Mouse (Mus musculus): ENCODE data around the gene Stx8. TPM values are rescaled to one million over a fixed set of nuclear protein-coding genes. Genes with fewer than 3 reads are reported as not detected.

Gene Stx8
- polyA plus RNA-seq, 1 experiment from 2014 or later: 62.5 TPM

DNA sequence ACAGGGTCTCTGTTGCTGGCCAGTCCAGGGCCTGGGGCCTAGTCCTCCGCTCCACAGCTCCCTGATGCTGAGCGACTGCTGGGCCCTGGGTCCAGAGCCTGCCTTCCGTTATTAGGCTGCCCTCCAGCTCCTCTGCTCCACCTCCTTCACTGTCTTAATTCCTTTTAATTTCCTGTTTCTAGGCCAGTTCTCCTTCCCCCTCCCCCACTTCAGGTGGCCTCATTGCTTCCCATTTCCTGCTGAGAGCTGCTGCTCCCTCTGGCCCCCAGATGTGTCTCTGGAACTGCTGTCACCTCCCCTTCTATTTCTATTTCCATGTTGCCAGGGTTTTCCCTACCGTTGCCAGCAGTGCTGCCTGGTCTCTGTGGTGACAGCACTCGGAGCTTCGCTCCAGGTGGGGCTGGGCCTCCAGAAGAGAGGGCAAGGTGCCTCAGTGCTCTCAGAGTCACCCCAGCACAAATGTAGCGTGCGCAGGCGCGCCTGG lies 229.7 kb downstream of the Stx8 start:
- no peak for ATAC-seq (ENCODE audit: insufficient number of reproducible peaks, insufficient read depth, low FRiP score, low read depth)
- Histone ChIP-seq H3K27ac (replicated peaks in 1 of 2; ENCODE audit: control insufficient read depth in 1 of 2, insufficient read depth in 1 of 2, low read depth in 2 of 2, low read length in 2 of 2) (peak overlapping the region in 1 of 2 experiments; percentile 2; a peak in 1 of 4 replicates), H3K27me3 (ENCODE audit: control insufficient read depth, insufficient read depth, low read length) (no peaks in the 10 kb centered on the region), H3K4me1 (ENCODE audit: control insufficient read depth in 2 of 2, insufficient read depth in 2 of 2, low read length in 2 of 2) (peaks cover 28 to 37% of the 10 kb centered on the region in 2 experiments), H3K4me3 (ENCODE audit: control insufficient read depth in 1 of 2, insufficient read depth in 1 of 2, low read depth in 1 of 2, low read length in 2 of 2) (no peak overlapping the region), H3K36me3 (ENCODE audit: control insufficient read depth, insufficient read depth, low read length) (no peaks in the 10 kb centered on the region), H3K9ac (ENCODE audit: low read length) (no peak overlapping the region), H3K4me2 (ENCODE audit: low read length) (no peak overlapping the region), H3K9me3 (ENCODE audit: control insufficient read depth, low read length) (no peaks in the 10 kb centered on the region)
- 55% methylated on average over 10 of the region's 10 CpGs for WGBS

DNA sequence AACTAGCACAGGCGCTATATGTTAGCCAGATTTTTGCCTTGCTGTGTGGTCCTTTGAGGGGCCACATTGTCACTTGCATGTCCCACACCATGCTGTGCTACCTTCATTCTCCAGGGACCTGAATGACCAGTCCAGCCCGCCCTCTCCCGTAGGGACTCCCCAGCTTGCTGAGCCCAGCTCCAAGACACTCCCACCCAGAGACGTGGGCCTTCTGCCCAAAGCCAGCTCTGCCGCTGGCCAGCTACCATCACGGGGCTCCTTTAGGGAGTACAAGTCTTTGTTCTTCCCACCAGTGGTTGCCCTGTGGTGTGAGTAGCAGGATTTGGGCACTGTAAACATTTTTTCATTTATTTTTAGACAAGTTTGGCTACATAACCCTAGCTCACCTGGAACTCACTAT lies 230.6 kb downstream of the Stx8 start:
- 49% methylated on average over 6 of the region's 6 CpGs for WGBS
- Histone ChIP-seq H3K4me2 (ENCODE audit: low read length) (no peak overlapping the region), H3K27ac (replicated peaks in 1 of 2; ENCODE audit: control insufficient read depth in 1 of 2, insufficient read depth in 1 of 2, low read depth in 2 of 2, low read length in 2 of 2) (no peak overlapping the region), H3K4me3 (ENCODE audit: control insufficient read depth in 1 of 2, insufficient read depth in 1 of 2, low read depth in 1 of 2, low read length in 2 of 2) (no peak overlapping the region), H3K4me1 (ENCODE audit: control insufficient read depth in 2 of 2, insufficient read depth in 2 of 2, low read length in 2 of 2) (peaks cover 28 to 37% of the 10 kb centered on the region in 2 experiments), H3K27me3 (ENCODE audit: control insufficient read depth, insufficient read depth, low read length) (no peaks in the 10 kb centered on the region), H3K9ac (ENCODE audit: low read length) (no peak overlapping the region), H3K9me3 (ENCODE audit: control insufficient read depth, low read length) (no peaks in the 10 kb centered on the region), H3K36me3 (ENCODE audit: control insufficient read depth, insufficient read depth, low read length) (no peaks in the 10 kb centered on the region)
- ATAC-seq (ENCODE audit: insufficient number of reproducible peaks, insufficient read depth, low FRiP score, low read depth): no peak

DNA sequence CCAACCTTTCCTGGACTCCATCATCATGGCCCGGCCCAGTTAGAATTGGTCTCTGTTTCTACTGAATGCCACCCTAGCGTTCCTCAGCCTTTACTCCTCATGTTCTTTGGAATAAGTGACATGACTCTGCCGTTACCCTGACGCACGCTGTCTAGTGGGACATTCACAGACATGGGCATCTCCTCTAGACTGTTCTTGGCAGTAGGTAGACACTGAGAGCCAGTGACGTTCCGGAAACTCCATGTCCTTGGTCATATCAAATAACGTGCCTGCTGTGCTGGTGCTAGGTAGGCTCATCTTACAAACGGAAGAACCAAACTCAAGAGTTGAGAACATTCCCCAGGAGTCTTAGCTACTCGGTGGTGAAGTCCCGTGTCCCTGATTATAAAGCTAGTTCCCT lies 231.5 kb downstream of the Stx8 start:
- H3K9ac ChIP-seq (ENCODE audit: low read length): no peak overlapping the region
- no peak overlapping the region for H3K4me3 ChIP-seq (ENCODE audit: control insufficient read depth in 1 of 2, insufficient read depth in 1 of 2, low read depth in 1 of 2, low read length in 2 of 2)
- H3K27me3 ChIP-seq (ENCODE audit: control insufficient read depth, insufficient read depth, low read length): no peaks in the 10 kb centered on the region
- ATAC-seq (ENCODE audit: insufficient number of reproducible peaks, insufficient read depth, low FRiP score, low read depth): no peak
- peaks cover 28 to 39% of the 10 kb centered on the region in 2 experiments for H3K4me1 ChIP-seq (ENCODE audit: control insufficient read depth in 2 of 2, insufficient read depth in 2 of 2, low read length in 2 of 2)
- no peaks in the 10 kb centered on the region for H3K9me3 ChIP-seq (ENCODE audit: control insufficient read depth, low read length)
- H3K27ac ChIP-seq (replicated peaks in 1 of 2; ENCODE audit: control insufficient read depth in 1 of 2, insufficient read depth in 1 of 2, low read depth in 2 of 2, low read length in 2 of 2): no peak overlapping the region
- no peak overlapping the region for H3K4me2 ChIP-seq (ENCODE audit: low read length)
- H3K36me3 ChIP-seq (ENCODE audit: control insufficient read depth, insufficient read depth, low read length): no peaks in the 10 kb centered on the region
- 90% methylated on average over 11 of the region's 11 CpGs for WGBS

DNA sequence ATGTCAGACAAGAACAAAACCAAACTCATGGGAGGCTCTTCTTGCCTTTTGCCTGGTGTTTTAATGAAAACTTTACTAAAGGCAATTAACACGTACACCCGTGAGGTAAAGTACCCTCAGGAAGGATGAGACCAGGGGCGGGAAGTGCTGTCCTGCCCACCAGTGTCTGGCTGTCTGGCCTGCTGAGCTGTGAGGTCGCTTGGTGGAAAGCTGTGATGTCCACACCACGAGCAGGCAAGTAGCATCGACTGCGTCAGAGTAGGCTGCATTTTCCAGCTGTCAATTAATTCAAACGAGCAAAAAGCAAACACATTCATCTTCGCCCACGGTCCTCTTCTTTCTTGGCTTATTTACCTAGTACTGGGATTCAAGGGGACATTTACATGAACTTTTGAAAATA lies 232.7 kb downstream of the Stx8 start:
- Histone ChIP-seq H3K4me3 (ENCODE audit: control insufficient read depth in 1 of 2, insufficient read depth in 1 of 2, low read depth in 1 of 2, low read length in 2 of 2) (no peak overlapping the region), H3K36me3 (ENCODE audit: control insufficient read depth, insufficient read depth, low read length) (no peaks in the 10 kb centered on the region), H3K27ac (replicated peaks in 1 of 2; ENCODE audit: control insufficient read depth in 1 of 2, insufficient read depth in 1 of 2, low read depth in 2 of 2, low read length in 2 of 2) (no peak overlapping the region), H3K9me3 (ENCODE audit: control insufficient read depth, low read length) (no peaks in the 10 kb centered on the region), H3K27me3 (ENCODE audit: control insufficient read depth, insufficient read depth, low read length) (no peaks in the 10 kb centered on the region), H3K4me1 (ENCODE audit: control insufficient read depth in 2 of 2, insufficient read depth in 2 of 2, low read length in 2 of 2) (peaks cover 26 to 39% of the 10 kb centered on the region in 2 experiments), H3K9ac (ENCODE audit: low read length) (no peak overlapping the region), H3K4me2 (ENCODE audit: low read length) (no peak overlapping the region)
- 67% methylated on average over 10 of the region's 10 CpGs for WGBS
- no peak for ATAC-seq (ENCODE audit: insufficient number of reproducible peaks, insufficient read depth, low FRiP score, low read depth)

DNA sequence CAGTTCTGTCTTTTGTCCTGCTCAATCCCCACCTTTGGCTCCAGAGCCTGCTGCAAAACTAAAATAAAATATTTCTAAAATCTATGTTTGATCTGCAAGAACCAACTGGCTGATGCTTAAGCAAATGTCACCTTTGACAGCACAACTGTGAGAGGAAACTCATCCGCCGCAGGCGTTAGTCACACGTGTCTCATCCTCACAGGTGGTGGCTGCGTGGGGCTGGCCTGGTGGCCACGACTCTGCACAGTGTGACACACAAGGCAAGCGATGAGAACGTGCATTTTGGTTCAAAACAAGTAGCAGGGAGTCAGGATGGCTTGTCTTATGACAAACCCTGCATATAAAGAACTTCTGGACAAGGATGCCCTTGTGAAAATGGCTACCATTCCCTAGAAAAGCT lies 233.1 kb downstream of the Stx8 start:
- no peak for ATAC-seq (ENCODE audit: insufficient number of reproducible peaks, insufficient read depth, low FRiP score, low read depth)
- Histone ChIP-seq H3K4me1 (ENCODE audit: control insufficient read depth in 2 of 2, insufficient read depth in 2 of 2, low read length in 2 of 2) (peaks cover 26 to 38% of the 10 kb centered on the region in 2 experiments), H3K4me2 (ENCODE audit: low read length) (no peak overlapping the region), H3K4me3 (ENCODE audit: control insufficient read depth in 1 of 2, insufficient read depth in 1 of 2, low read depth in 1 of 2, low read length in 2 of 2) (no peak overlapping the region), H3K27ac (replicated peaks in 1 of 2; ENCODE audit: control insufficient read depth in 1 of 2, insufficient read depth in 1 of 2, low read depth in 2 of 2, low read length in 2 of 2) (no peak overlapping the region), H3K36me3 (ENCODE audit: control insufficient read depth, insufficient read depth, low read length) (no peaks in the 10 kb centered on the region), H3K27me3 (ENCODE audit: control insufficient read depth, insufficient read depth, low read length) (no peaks in the 10 kb centered on the region), H3K9me3 (ENCODE audit: control insufficient read depth, low read length) (no peaks in the 10 kb centered on the region), H3K9ac (ENCODE audit: low read length) (no peak overlapping the region)
- WGBS: 77% methylated on average over 8 of the region's 8 CpGs

DNA sequence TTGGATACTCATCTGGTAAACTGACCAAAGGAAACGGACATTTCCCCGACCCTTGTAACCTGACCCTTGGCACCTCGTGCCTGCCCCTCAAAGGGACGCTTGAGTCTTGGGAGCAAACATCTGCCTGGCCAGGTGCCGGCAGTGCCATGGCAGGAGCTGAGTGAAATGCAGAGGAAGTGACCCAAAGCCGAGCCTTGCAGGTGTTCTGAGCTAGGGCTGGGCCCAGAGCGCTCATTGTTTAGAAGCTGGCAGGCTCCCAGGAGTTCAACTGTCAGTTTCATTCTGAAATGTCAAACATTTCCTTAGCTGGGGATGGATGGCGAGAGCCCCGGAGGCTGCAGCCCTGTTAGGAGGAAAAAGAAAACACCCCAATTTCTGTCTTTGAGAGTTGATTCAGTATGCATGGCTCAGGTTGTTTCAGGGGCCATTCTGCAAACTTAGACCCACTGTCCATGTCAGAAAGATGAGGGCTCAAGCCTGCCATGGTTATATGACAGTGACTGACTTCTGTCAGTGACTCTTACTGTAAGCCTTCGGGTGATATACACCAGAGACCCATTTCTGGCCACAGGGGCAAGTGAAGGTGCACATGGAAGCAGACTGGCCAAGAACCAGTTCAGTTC lies 233.9 kb downstream of the Stx8 start:
- Histone ChIP-seq H3K4me2 (ENCODE audit: low read length) (no peak overlapping the region), H3K4me3 (ENCODE audit: control insufficient read depth in 1 of 2, insufficient read depth in 1 of 2, low read depth in 1 of 2, low read length in 2 of 2) (no peak overlapping the region), H3K4me1 (ENCODE audit: control insufficient read depth in 2 of 2, insufficient read depth in 2 of 2, low read length in 2 of 2) (peaks cover 25 to 38% of the 10 kb centered on the region in 2 experiments), H3K27ac (replicated peaks in 1 of 2; ENCODE audit: control insufficient read depth in 1 of 2, insufficient read depth in 1 of 2, low read depth in 2 of 2, low read length in 2 of 2) (no peak overlapping the region), H3K9me3 (ENCODE audit: control insufficient read depth, low read length) (no peaks in the 10 kb centered on the region), H3K27me3 (ENCODE audit: control insufficient read depth, insufficient read depth, low read length) (no peaks in the 10 kb centered on the region), H3K36me3 (ENCODE audit: control insufficient read depth, insufficient read depth, low read length) (no peaks in the 10 kb centered on the region), H3K9ac (ENCODE audit: low read length) (no peak overlapping the region)
- no peak for ATAC-seq (ENCODE audit: insufficient number of reproducible peaks, insufficient read depth, low FRiP score, low read depth)
- WGBS: 53% methylated on average over 10 of the region's 10 CpGs

DNA sequence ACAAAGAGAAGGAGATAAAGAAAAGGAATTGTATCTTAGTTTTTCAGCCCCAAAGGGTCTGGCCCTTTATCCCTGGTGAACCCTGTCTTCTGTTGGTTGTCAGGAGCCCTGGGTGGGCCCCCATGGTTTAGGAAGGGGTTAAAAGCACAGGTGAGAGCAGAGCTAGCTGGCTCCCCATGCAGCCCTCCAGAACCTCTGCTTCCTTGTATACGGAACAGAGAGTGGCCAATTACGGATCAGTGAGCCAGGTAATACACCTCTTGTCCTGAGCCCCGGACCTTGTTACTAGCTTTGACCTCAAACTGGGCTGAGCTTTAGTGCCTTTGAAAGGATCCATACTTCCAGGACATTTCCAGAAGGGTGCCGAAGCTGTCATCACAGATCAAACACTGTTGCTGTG lies 234.5 kb downstream of the Stx8 start:
- no peak for ATAC-seq (ENCODE audit: insufficient number of reproducible peaks, insufficient read depth, low FRiP score, low read depth)
- H3K9me3 ChIP-seq (ENCODE audit: control insufficient read depth, low read length): no peaks in the 10 kb centered on the region
- H3K27me3 ChIP-seq (ENCODE audit: control insufficient read depth, insufficient read depth, low read length): no peaks in the 10 kb centered on the region
- H3K4me2 ChIP-seq (ENCODE audit: low read length): no peak overlapping the region
- H3K36me3 ChIP-seq (ENCODE audit: control insufficient read depth, insufficient read depth, low read length): no peaks in the 10 kb centered on the region
- H3K27ac ChIP-seq (replicated peaks in 1 of 2; ENCODE audit: control insufficient read depth in 1 of 2, insufficient read depth in 1 of 2, low read depth in 2 of 2, low read length in 2 of 2): no peak overlapping the region
- no peak overlapping the region for H3K4me3 ChIP-seq (ENCODE audit: control insufficient read depth in 1 of 2, insufficient read depth in 1 of 2, low read depth in 1 of 2, low read length in 2 of 2)
- H3K4me1 ChIP-seq (ENCODE audit: control insufficient read depth in 2 of 2, insufficient read depth in 2 of 2, low read length in 2 of 2): peaks cover 22 to 32% of the 10 kb centered on the region in 2 experiments
- 87% methylated on average over 4 of the region's 4 CpGs for WGBS
- no peak overlapping the region for H3K9ac ChIP-seq (ENCODE audit: low read length)

DNA sequence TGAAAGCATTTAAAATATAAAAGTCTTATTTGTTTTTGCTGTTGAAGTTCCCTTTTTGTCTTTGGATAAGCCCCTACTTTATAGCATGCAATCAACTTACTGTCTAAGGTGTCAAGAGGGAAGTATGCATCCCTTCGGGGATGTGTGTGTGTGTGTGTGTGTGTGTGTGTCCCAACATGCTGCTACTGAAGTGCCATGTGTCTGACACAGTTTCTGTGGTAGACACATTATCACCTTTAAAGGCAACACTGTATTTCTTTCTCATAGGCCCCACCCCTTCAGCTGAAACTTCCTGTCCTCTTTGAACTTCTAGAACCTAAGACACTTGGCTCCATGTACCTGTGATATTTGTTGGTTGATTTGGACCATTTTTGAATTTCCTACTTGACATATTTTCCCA lies 235.1 kb downstream of the Stx8 start:
- Histone ChIP-seq H3K9ac (ENCODE audit: low read length) (no peak overlapping the region), H3K36me3 (ENCODE audit: control insufficient read depth, insufficient read depth, low read length) (no peaks in the 10 kb centered on the region), H3K4me3 (ENCODE audit: control insufficient read depth in 1 of 2, insufficient read depth in 1 of 2, low read depth in 1 of 2, low read length in 2 of 2) (no peak overlapping the region), H3K27ac (replicated peaks in 1 of 2; ENCODE audit: control insufficient read depth in 1 of 2, insufficient read depth in 1 of 2, low read depth in 2 of 2, low read length in 2 of 2) (no peak overlapping the region), H3K4me2 (ENCODE audit: low read length) (no peak overlapping the region), H3K4me1 (ENCODE audit: control insufficient read depth in 2 of 2, insufficient read depth in 2 of 2, low read length in 2 of 2) (peaks cover 17 to 26% of the 10 kb centered on the region in 2 experiments), H3K9me3 (ENCODE audit: control insufficient read depth, low read length) (no peaks in the 10 kb centered on the region), H3K27me3 (ENCODE audit: control insufficient read depth, insufficient read depth, low read length) (no peaks in the 10 kb centered on the region)
- no peak for ATAC-seq (ENCODE audit: insufficient number of reproducible peaks, insufficient read depth, low FRiP score, low read depth)
- 63% methylated on average over 1 of the region's 1 CpGs for WGBS
